Mouse (Mus musculus): Measurements from ENCODE around the gene Casp9.

Gene Casp9

DNA sequence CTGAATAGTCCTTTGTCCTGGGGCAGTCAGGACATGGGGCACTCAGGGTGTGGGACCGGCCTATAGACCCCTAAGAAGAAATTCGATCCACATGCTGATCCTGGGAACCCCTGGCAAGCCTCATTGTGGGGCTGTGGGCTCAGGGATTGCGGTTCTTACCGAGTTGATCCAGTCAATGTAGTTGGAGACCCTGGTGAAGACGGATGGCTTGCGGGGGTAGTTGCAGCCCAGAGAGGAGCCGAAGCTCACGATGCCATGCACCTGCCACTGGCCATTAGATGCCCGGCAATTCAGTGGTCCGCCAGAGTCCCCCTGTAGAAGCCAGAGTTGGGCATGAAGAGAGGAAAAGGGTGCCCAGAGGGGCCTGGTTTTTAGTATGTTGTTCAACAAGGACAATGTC is 24.3 kb downstream of the Casp9 start:
- DNase-seq (ENCODE audit: low read depth, low spot score), result no peak

GRCm38 (mm10) chr4:141818861-141819260 is 25.4 kb downstream of the Casp9 start:
- DNase-seq (ENCODE audit: low read depth, low spot score), result no peak

- no peak for DNase-seq (ENCODE audit: low read depth, low spot score)
Measured at GRCm38 (mm10) chr4:141819316-141819715, 25.9 kb downstream of the Casp9 start.

DNA sequence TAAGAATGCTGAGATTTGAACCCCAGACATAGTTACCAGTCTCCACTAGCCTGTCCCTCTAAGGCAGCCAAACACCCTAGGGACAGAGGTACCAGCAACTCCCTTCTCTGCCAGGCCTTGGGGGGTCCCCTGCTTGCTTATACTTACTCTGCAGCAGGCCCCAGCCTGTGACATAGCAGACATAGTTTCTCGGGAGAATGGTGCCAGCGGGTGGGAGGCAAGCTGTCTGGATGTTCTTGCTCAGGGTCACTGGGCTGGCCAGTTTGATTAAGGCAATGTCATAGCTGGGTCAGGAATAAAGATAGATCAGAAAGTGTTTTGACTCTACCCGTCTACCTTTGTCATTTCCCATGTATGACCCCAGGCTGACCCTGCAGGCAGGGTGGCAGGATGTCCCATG is 27.8 kb downstream of the Casp9 start:
- no peak for DNase-seq (ENCODE audit: low read depth, low spot score)

- DNase-seq (ENCODE audit: low read depth, low spot score), result peak; percentile 16
Measured at GRCm38 (mm10) chr4:141822089-141822488, 28.7 kb downstream of the Casp9 start.

DNA sequence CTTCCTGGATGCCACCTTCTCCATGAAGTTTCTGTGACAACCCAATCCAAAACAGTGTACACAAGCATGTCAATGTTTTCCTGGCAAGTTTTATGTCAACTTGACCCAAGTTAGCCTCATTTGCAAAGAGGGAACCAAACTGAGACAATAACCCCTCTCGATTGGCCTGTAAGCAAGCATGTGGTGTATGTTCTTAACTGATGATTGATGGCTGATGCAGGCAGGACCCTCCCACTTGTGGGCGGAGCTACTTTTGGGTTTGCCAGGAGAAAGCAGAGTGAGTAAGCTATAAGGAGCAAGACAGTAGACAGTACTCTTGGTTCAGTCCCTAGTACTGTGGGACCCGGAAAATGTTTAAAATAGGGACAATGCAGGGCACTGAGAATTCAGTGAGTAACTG is 29.6 kb downstream of the Casp9 start:
- DNase-seq (ENCODE audit: low read depth, low spot score), result peak; percentile 31

- DNase-seq (ENCODE audit: low read depth, low spot score), result no peak
Measured at GRCm38 (mm10) chr4:141826060-141826459, 32.6 kb downstream of the Casp9 start, which contains the start of gene Cela2a. Cela2a (minus strand) TSS chr4:141826160.

GRCm38 (mm10) chr4:141827401-141827800 is 34.0 kb downstream of the Casp9 start:
- DNase-seq (ENCODE audit: low read depth, low spot score), result no peak

DNA sequence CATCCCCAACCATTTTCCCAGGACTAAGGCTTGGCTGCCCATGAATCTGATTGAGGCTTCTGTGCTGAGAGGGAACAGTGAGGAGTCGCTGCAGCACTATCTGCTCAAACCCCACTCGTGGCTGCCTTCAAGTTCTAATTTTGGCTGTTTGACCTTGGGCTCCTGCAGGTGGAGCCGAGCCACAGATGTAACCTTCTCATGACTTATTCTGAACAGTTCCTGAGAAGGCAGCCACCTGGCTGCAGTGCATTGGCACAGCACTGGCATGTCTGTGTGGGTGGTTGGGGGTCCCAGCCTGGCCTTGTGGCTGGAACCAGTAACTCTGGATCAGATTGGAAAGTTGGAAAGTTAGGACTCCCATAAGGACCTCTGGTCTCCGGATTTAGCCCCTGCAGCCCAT is 34.8 kb downstream of the Casp9 start:
- DNase-seq (ENCODE audit: low read depth, low spot score), result no peak

DNA sequence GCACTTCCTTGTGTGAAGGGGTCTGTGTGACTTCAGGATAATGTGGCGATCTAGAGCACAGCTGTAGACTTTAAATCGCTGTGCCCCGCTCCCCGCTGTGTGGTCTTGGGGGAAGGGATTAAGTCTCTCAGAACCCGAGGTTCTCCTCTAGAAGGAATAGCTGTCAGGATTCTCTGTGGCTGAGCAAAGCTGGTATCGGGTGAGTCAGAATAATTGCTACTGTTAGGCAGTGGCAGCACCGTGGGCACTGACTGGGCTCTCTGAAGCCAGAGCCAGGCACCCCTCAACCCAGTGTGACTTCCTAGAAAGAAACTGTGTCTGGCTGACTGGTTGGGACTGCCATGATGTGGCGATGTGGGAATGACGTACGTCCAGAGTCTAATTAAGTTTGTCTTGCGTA is 37.0 kb downstream of the Casp9 start:
- no peak for DNase-seq (ENCODE audit: low read depth, low spot score)

DNA sequence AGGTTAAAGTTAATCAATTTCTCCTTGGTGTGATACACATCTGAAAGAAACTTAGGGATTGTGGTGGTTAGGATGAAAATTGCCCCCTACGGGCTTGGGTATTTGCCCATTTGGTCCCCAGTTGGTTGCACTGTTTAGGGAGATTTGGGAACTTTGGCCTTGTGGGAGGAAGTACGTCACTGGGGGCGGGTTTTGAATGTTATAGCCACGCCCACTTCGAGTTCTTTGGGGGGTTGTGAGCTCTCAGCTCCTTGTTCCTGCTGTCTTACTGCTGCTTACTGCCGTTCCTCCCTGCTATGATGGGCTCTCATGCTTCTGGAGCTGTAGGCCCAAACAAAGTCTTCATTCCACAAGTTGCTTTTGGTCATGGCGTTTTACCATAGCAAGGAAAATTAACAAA is 37.9 kb downstream of the Casp9 start:
- no peak for DNase-seq (ENCODE audit: low read depth, low spot score)

GRCm38 (mm10) chr4:141833911-141834310 is 40.5 kb downstream of the Casp9 start:
- DNase-seq (ENCODE audit: low read depth, low spot score), result no peak

- DNase-seq (ENCODE audit: low read depth, low spot score), result no peak
Measured at GRCm38 (mm10) chr4:141834536-141835095, 41.2 kb downstream of the Casp9 start.

GRCm38 (mm10) chr4:141845999-141846398 is 52.6 kb downstream of the Casp9 start, which contains the start of gene Ctrc:
Ctrc (minus strand) TSS chr4:141846359.
- no peak for DNase-seq (ENCODE audit: low read depth, low spot score)

GRCm38 (mm10) chr4:141853437-141853836 is 60.0 kb downstream of the Casp9 start:
- DNase-seq (ENCODE audit: low read depth, low spot score), result peak; percentile 84

GRCm38 (mm10) chr4:141857422-141857930 is 64.1 kb downstream of the Casp9 start:
- peak; percentile 81 for DNase-seq (ENCODE audit: low read depth, low spot score)

- DNase-seq (ENCODE audit: low read depth, low spot score), result no peak
Measured at GRCm38 (mm10) chr4:141858501-141858900, 65.1 kb downstream of the Casp9 start.

GRCm38 (mm10) chr4:141859351-141859750 is 65.9 kb downstream of the Casp9 start:
- no peak for DNase-seq (ENCODE audit: low read depth, low spot score)

GRCm38 (mm10) chr4:141860246-141860841 is 66.9 kb downstream of the Casp9 start:
- no peak for DNase-seq (ENCODE audit: low read depth, low spot score)

DNA sequence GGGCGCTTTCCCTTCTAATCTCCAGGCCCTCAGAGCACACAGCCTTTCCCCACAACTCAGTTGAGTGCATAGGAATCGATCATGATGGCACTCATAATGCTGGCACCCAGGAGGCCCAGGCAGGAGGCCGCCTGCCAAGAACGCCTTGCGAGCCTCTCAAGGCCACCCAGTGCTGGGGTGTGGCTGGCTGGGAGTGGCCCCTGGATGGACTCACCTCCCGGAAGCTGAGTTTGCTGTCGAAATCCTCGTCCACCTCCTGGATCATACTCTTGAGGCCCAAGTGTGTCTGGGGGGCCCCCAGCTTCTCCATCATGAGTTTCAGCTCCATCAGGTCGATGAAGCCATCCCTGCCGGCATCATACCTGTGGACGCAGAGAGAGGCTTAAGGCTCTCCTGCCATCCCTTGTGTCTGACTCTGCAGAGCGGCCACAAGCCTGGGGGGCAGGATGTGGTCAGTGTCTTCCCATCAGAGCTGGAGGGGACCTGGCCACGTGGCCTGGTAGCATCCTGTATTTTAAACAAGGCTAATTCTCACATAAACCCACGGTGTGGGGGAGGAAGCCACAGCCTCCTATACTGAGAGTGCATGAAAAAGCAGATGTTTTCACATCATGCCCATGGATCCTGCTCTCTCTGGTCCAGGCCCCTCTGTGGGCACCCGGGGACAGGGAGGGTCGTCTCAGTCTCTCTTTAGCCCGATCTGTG is 68.3 kb downstream of the Casp9 start:
- peak; percentile 35 for DNase-seq (ENCODE audit: low read depth, low spot score)

DNA sequence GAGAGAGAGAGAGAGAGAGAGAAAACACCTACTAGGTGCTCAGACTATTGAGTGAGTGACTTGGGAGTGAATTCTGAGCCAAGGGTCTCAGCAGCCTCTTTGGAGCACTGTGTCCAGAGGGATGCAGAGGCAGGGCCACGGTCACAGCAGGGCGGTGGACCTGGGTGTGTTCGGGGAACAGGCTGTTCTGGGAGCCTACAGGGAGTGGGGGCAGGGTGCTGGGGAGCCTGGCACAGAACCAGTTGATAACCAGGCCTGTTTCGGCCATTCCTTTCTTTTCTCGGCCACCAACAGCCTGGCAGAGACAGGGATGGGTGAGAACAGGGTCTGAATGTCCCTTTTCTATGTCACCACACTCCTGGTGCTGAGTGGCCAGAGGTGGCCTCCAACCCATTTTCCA is 69.5 kb downstream of the Casp9 start:
- no peak for DNase-seq (ENCODE audit: low read depth, low spot score)

DNA sequence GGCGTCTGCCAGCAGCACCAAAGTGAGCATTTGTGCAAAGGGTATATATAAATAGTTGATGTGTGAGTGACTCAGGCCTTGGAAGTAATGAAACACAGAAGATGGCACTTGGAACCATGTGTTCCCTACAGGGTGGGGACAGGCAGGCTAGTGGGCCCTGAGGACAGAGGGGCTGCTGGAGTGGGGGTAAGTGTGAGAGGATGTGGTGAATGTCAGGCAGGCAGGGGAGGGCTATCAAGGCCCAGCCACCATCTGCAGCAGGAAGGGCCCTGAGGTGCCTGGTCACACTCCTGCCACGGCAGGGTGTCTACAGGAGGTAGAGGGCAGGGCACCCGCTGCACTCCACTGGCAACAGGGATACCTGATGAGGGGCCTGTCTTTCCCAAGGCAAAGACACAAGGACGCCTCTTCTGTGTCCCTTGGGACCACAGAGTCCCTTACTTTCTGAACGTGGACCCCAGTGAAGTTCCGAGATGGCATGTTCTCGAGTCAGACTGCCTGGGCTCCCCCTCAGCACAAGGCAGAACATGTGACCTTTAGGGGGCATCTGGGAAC is 70.4 kb downstream of the Casp9 start:
- DNase-seq (ENCODE audit: low read depth, low spot score), result no peak

- no peak for DNase-seq (ENCODE audit: low read depth, low spot score)
Measured at GRCm38 (mm10) chr4:141864506-141864905, 71.1 kb downstream of the Casp9 start.

Measured in CD4-positive, CD25-positive, alpha-beta regulatory T cell, adult 2 months (primary cell).